Mouse (Mus musculus): ENCODE results near the gene Bahcc1.

Bahcc1 gene

GRCm38 (mm10) chr11:120298441-120299141, 65.8 kb downstream of the Bahcc1 start:
- no peak for DNase-seq

GRCm38 (mm10) chr11:120299484-120299883, 66.7 kb downstream of the Bahcc1 start:
- no peak for DNase-seq

- no peak for DNase-seq
Measured at GRCm38 (mm10) chr11:120303119-120303518, 70.4 kb downstream of the Bahcc1 start.

GRCm38 (mm10) chr11:120303559-120304349, 71.0 kb downstream of the Bahcc1 start:
- DNase-seq: no peak

GRCm38 (mm10) chr11:120304350-120304694, 71.6 kb downstream of the Bahcc1 start:
- DNase-seq: peak; percentile 58

- DNase-seq: peak; percentile 91
Measured at GRCm38 (mm10) chr11:120304886-120305534, 72.3 kb downstream of the Bahcc1 start.

- no peak for DNase-seq
Measured at GRCm38 (mm10) chr11:120305535-120306365, 73.0 kb downstream of the Bahcc1 start.

GRCm38 (mm10) chr11:120306366-120307131, 73.8 kb downstream of the Bahcc1 start:
- peak; percentile 24 for DNase-seq

GRCm38 (mm10) chr11:120307132-120307413, 74.3 kb downstream of the Bahcc1 start:
- DNase-seq: no peak

- peak; percentile 92 for DNase-seq
Measured at GRCm38 (mm10) chr11:120307566-120308430, 75.1 kb downstream of the Bahcc1 start.

GRCm38 (mm10) chr11:120308441-120309320, 75.9 kb downstream of the Bahcc1 start:
- DNase-seq: peak; percentile 8

- DNase-seq: peak; percentile 91
Measured at GRCm38 (mm10) chr11:120310813-120311312, 78.1 kb downstream of the Bahcc1 start.

GRCm38 (mm10) chr11:120311561-120311960, 78.8 kb downstream of the Bahcc1 start:
- peak; percentile 15 for DNase-seq

GRCm38 (mm10) chr11:120312069-120312468, 79.3 kb downstream of the Bahcc1 start:
- DNase-seq: peak; percentile 2

- peak; percentile 1 for DNase-seq
Measured at GRCm38 (mm10) chr11:120313906-120314685, 81.3 kb downstream of the Bahcc1 start.

- DNase-seq: peak; percentile 5
Measured at GRCm38 (mm10) chr11:120314721-120315415, 82.1 kb downstream of the Bahcc1 start.

GRCm38 (mm10) chr11:120315416-120315761, 82.6 kb downstream of the Bahcc1 start:
- DNase-seq: peak; percentile 18
